Mouse (Mus musculus) erythroblast, embryonic 14.5 days (primary cell): Measurements from ENCODE around the gene Ap5m1. TPM values are rescaled to one million over a fixed set of nuclear protein-coding genes. Genes with fewer than 3 reads are reported as not detected.
A peak's percentile ranks its signal among the peaks of the same experiment; 100 is the strongest.

Experiments used
- H3K27me3 ChIP-seq: 2 replicates; pipeline ENCODE4 v1.6.1; 2012; ENCODE audit warnings: inconsistent platforms; ENCODE audit not compliant: control insufficient read depth
- H3K36me3 ChIP-seq: 2 replicates; pipeline ENCODE4 v1.6.1; 2012; ENCODE audit warnings: mild to moderate bottlenecking, inconsistent platforms; ENCODE audit not compliant: control insufficient read depth
- H3K4me1 ChIP-seq: 2 replicates; pipeline ENCODE4 v1.6.1; 2012; ENCODE audit warnings: inconsistent platforms; ENCODE audit not compliant: control insufficient read depth
- H3K4me3 ChIP-seq: replicated peaks from 2 replicates; pipeline ENCODE3; 2012; ENCODE audit warnings: moderate library complexity, mild to moderate bottlenecking, inconsistent platforms
- H3K9me3 ChIP-seq: 2 replicates; pipeline ENCODE4 v1.6.1; 2012; ENCODE audit warnings: low read length, inconsistent platforms, mixed read lengths; ENCODE audit not compliant: control insufficient read depth
- GATA1 ChIP-seq: IDR thresholded peaks from 2 replicates; pipeline ENCODE4 v1.6.1; 2012; ENCODE audit warnings: low read length, inconsistent platforms, mixed read lengths
- TAL1 ChIP-seq: IDR thresholded peaks from 3 replicates; pipeline ENCODE4 v1.6.1; 2012; ENCODE audit warnings: low read length, inconsistent platforms, mixed read lengths
- polyA plus RNA-seq: library from polyadenylated mRNA; stranded (reverse); fragments of >175 nt; gene quantifications from 2 replicates; pipeline ENCODE4 v1.2.3, GENCODE M21; 2012

The Ap5m1 gene
- polyA plus RNA-seq = 0.21 and 0.24 TPM in 2 replicates

GRCm38 (mm10) chr14:49065529-49066273, at the start of gene Ap5m1:
TSS of gene Ap5m1 (plus strand) at chr14:49066097.
- Histone ChIP-seq H3K36me3 (peaks cover 2% of the 10 kb centered on the region; the same call in 1 of the 2 replicates), H3K9me3 (no peaks in the 10 kb centered on the region), H3K27me3 (no peaks in the 10 kb centered on the region), H3K4me3 (peak within 1 kb of the TSS; percentile 96), H3K4me1 (peaks cover 43% of the 10 kb centered on the region)
- no peak for TF ChIP-seq TAL1
- TF ChIP-seq GATA1 = no peak

- TF ChIP-seq TAL1 (no peak), GATA1 (no peak)
- H3K36me3 ChIP-seq = peaks cover 50% of the 10 kb centered on the region
Observed at GRCm38 (mm10) chr14:49019765-49020164, 46.1 kb upstream of the Ap5m1 start.

GRCm38 (mm10) chr14:49027040-49027778, 38.7 kb upstream of the Ap5m1 start:
- Histone ChIP-seq H3K36me3 (peaks cover 30% of the 10 kb centered on the region), H3K4me1 (no peaks in the 10 kb centered on the region), H3K9me3 (no peaks in the 10 kb centered on the region), H3K27me3 (no peaks in the 10 kb centered on the region), H3K4me3 (no peak overlapping the region)
- TF ChIP-seq TAL1 (no peak), GATA1 (no peak)

More at GRCm38 (mm10) chr14:49019765-49020164, 46.1 kb upstream of the Ap5m1 start:
- no peak overlapping the region for H3K4me3 ChIP-seq
- H3K9me3 ChIP-seq = no peaks in the 10 kb centered on the region
- H3K4me1 ChIP-seq = no peaks in the 10 kb centered on the region
- no peaks in the 10 kb centered on the region for H3K27me3 ChIP-seq

- H3K36me3 ChIP-seq = peaks cover 31% of the 10 kb centered on the region
- TF ChIP-seq TAL1 (no peak), GATA1 (no peak)
- no peaks in the 10 kb centered on the region for H3K27me3 ChIP-seq
- H3K4me3 ChIP-seq = no peak overlapping the region
- H3K9me3 ChIP-seq = no peaks in the 10 kb centered on the region
- H3K4me1 ChIP-seq = no peaks in the 10 kb centered on the region
Observed at GRCm38 (mm10) chr14:49027779-49028368, 38.0 kb upstream of the Ap5m1 start.

GRCm38 (mm10) chr14:49028991-49029390, 36.9 kb upstream of the Ap5m1 start:
- TF ChIP-seq TAL1 = no peak
- no peak for TF ChIP-seq GATA1
- H3K36me3 ChIP-seq = peaks cover 35% of the 10 kb centered on the region
- no peaks in the 10 kb centered on the region for H3K4me1 ChIP-seq
- H3K27me3 ChIP-seq = no peaks in the 10 kb centered on the region
- H3K4me3 ChIP-seq = no peak overlapping the region
- H3K9me3 ChIP-seq = no peaks in the 10 kb centered on the region

GRCm38 (mm10) chr14:49045610-49046009, 20.3 kb upstream of the Ap5m1 start:
- Histone ChIP-seq H3K36me3 (peaks cover 23% of the 10 kb centered on the region), H3K9me3 (no peaks in the 10 kb centered on the region), H3K27me3 (no peaks in the 10 kb centered on the region), H3K4me1 (peaks cover 3% of the 10 kb centered on the region; the same call in 1 of the 2 replicates), H3K4me3 (no peak overlapping the region)
- no peak for TF ChIP-seq GATA1

- Histone ChIP-seq H3K4me1 (peaks cover 3% of the 10 kb centered on the region; the same call in 1 of the 2 replicates), H3K4me3 (no peak overlapping the region), H3K9me3 (no peaks in the 10 kb centered on the region), H3K27me3 (no peaks in the 10 kb centered on the region), H3K36me3 (peaks cover 22% of the 10 kb centered on the region)
- TF ChIP-seq GATA1 = no peak
Observed at GRCm38 (mm10) chr14:49049492-49049891, 16.4 kb upstream of the Ap5m1 start.

GRCm38 (mm10) chr14:49063838-49064237, 2.1 kb upstream of the Ap5m1 start:
- no peak for TF ChIP-seq GATA1
- TF ChIP-seq TAL1 = no peak
- Histone ChIP-seq H3K27me3 (no peaks in the 10 kb centered on the region), H3K4me3 (no peak overlapping the region), H3K36me3 (peaks cover 2% of the 10 kb centered on the region; the same call in 1 of the 2 replicates), H3K4me1 (peaks cover 32% of the 10 kb centered on the region), H3K9me3 (no peaks in the 10 kb centered on the region)

- Histone ChIP-seq H3K36me3 (peaks cover 2% of the 10 kb centered on the region; the same call in 1 of the 2 replicates), H3K4me3 (peak within 1 kb of the TSS; percentile 96), H3K9me3 (no peaks in the 10 kb centered on the region), H3K27me3 (no peaks in the 10 kb centered on the region), H3K4me1 (peaks cover 43% of the 10 kb centered on the region)
- no peak for TF ChIP-seq GATA1
- no peak for TF ChIP-seq TAL1
Observed at GRCm38 (mm10) chr14:49066274-49066823, 452 bp downstream of the Ap5m1 start, which contains the start of gene Exoc5. TSS of gene Exoc5 (minus strand) at chr14:49066653.
